Mouse (Mus musculus): ENCODE data around the gene Oip5.

The Oip5 gene

DNA sequence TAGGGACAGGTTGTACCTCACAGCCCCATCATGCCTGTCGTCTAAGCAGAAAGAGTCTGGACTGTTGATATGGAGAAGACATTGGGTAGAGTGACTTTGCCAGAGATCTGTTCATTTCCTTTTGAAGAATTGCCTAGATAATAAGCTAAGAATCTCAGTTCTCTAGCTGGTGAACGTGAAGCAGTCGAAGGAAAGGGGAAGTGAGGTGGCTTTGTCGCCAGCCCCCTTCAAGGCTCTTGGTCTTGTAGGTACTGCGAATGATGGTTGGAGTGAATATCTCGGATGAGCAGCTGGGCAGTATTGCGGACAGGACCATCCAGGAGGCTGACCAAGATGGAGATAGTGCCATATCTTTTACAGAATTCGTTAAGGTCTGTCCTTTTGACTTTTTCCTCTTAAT, 34.0 kb downstream of the Oip5 start:
- DNase-seq = no peak

DNA sequence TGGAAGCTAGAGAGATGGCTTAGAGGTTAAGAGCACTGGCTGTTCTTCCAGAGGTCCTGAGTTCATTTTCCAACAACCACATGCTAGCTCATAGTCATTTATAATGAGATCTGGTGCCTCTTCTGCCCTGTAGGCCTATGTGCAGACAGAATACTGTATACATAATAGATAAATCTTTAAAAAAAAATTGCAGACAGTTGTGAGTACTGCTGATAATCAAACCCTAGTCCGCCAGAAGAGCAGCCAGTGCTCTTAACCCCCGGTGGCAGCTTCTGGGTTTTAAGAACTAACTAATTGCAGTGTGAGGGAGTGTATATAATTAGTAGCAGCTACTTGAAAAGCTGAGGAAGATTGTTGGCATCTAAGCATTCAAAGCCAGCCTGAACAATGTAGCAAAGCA, 34.8 kb downstream of the Oip5 start:
- no peak for DNase-seq

DNA sequence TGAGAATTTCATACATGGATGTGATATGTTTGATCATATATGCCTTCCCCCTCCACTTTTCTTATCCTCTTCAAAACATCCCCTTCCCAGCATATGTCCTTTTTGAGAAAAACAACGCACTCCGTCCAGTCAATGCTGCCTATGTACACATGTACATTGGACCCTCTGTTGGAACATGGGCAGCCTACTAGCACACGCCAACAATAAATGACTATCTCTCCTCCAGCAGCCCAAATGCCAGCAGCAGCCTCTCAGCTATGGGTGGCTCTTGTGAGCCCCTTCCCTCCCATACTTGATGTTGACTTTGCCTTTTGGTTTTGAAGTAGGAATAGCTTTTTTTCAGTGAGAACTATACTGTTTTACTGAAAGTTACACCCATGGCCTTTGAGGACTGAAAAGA, 36.7 kb downstream of the Oip5 start:
- no peak for DNase-seq

DNA sequence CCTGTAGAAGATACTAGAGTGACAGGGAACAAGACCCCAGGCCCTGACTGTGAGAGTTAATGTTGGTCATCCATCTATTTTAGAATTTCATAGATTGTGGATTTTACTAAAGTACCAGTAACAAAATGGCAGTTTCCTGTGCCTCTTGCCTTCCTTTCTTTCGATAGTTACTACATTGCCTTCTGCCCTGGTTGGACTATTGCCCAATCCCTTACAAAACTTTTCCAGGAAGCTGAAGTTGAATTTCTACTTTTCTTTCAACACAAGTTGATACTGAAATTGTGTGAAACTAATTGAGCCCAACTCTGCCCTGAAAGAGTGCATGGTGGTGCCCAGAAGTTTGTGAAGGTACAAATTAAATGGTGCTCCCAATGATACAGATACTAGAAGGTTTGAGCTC, 45.8 kb downstream of the Oip5 start:
- DNase-seq = peak; percentile 33 to 48

DNA sequence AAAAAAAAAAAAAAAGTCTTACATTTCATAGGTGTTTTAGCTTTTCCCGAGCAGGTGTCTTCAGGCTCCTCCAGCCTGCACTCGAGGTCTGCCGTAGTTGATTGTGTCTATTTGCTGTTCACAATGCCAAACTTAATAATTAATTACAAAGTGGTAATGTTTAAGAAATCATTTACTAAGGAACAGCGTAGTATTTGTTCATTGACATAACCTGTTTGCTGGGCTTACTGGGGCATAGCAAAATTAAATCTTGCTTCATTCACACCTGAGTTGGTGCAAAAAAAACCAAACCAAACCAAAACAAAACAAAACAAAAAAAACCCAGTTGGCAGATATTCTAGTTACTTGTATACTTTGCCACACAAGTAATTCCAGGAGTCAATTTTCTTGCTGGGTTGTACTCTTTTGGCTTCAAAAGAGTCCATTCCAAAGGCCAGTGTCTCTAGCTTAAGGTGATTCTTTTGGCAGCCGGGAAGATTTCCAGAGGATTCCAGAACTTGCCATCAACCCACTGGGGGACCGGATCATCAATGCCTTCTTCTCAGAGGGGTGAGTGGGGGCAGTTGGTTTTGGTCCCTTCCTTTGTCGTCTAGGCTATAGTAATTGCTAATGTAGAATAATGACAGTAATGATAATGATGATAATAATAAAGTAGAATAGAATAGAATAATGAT, 52.0 kb downstream of the Oip5 start:
- peak; percentile 58 to 75 for DNase-seq

DNA sequence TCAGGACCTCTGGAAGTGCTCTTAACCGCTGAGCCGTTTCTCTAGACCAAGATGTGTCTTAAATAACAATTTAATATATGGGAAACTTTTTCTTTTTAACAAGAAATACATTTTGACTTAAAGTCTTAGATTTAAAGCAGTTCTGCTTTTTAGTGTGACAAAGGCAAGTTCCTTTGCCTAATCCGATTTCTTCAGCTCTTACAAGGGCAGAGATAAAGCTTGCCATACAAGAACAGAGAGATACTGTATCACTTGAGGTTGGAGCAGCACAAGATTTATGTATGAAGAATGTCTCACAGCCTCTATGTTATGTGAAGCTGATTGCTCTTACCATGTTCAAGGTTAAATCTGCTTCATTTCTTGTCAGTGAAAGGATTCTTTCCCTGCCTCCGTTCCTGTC, 53.0 kb downstream of the Oip5 start:
- no peak for DNase-seq

DNA sequence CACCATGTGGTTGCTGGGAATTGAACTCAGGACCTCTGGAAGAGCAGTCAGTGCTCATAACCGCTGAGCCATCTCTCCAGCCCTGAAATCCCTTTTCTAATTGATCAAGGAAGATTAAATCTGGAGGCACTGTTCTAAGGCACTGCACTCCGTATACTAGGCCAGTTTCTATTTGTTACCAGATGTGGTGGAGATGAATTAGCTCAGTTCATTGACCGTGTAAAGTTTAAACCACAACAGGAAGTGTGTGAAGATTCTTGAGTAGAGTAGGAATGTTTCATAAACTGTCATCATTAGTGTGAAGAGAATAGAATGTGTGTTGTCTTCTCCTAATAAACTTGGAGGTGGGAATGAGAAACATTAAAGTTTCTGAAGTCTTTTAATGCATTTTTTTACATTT, 56.5 kb downstream of the Oip5 start:
- no peak for DNase-seq

Measured in kidney, postnatal 36 days (tissue).